Mouse (Mus musculus) testis, adult 2 months (tissue): ENCODE measurements around the gene Vmn2r22.
"Not testable (repeated sequence)": the region's sequence is repeated elsewhere in the genome, so short reads cannot be mapped to it uniquely, and the experiment has no call there.

Source experiments
- CTCF ChIP-seq: fragments of 200-500 bp; IDR thresholded peaks from 2 replicates; pipeline ENCODE4 v1.5.1; 2012; ENCODE audit warnings: low read depth, mild to moderate bottlenecking, inconsistent platforms, low read length, moderate library complexity; ENCODE audit not compliant: control insufficient read depth, insufficient read depth, insufficient replicate concordance
- POLR2A ChIP-seq: fragments of 200-500 bp; IDR thresholded peaks from 2 replicates; pipeline ENCODE4 v1.6.1; 2012; ENCODE audit warnings: low read depth, mild to moderate bottlenecking, inconsistent platforms, low read length, moderate library complexity; ENCODE audit not compliant: control insufficient read depth

DNA sequence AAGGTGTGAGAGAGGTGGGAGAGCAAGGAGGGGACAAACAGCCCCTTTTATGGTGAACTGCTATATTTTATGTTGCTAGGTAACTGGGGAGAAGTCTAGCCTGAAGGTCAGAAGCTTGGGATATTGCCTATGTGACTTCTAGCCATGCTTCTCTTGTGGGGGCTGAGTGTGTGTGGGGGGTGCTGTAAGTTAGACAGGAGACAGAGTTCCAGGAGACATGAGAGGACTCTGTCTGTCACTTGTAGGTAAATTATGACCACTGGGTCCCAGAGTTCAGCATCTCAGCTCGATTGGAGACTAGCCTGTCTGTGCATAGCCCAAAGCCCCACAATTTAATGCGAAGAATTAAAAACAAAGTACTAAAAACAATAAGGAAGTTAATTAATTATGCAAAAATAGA lies 75.8 kb downstream of the Vmn2r22 start:
- not testable (repeated sequence) for TF ChIP-seq CTCF, POLR2A
